Comparison of ENCODE assay signal across 8 mouse cellular contexts in genomic region chr15:8569617-8570016, GRCm38 (mm10). TPM values are rescaled to one million over a fixed set of nuclear protein-coding genes. Genes with fewer than 3 reads are reported as not detected.
DNase-seq lines count a peak whose midpoint lies in the region; ATAC-seq and TF ChIP-seq lines count a peak whose summit lies in the region.

No protein-coding gene starts in this region.

- no peaks in the 10 kb centered on the region for H3K79me3 ChIP-seq in C2C12 (ENCODE audit: low read depth)

- no peak for ATAC-seq in erythroblast, adult 5-6 weeks (replicated peaks; ENCODE audit: low FRiP score, poor library complexity, severe bottlenecking)
- peak; percentile 66 for ATAC-seq in hindbrain, embryonic 11.5 days (ENCODE audit: low FRiP score)
- ATAC-seq in liver, embryonic 11.5 days (replicated peaks; ENCODE audit: low FRiP score): peak; percentile 12; the same call in 1 of the 2 replicates
- 0 out of 2 replicates have a peak, but pooled peaks have one; percentile 31 for ATAC-seq in monocyte, adult 5-6 weeks (replicated peaks; ENCODE audit: insufficient number of reproducible peaks, low FRiP score, low TSS enrichment, poor library complexity, severe bottlenecking)

- no peaks in the 10 kb centered on the region for H3K79me2 ChIP-seq in C2C12 (ENCODE audit: control insufficient read depth, insufficient read depth)

- peak overlapping the region; percentile 58 for H3K4me3 ChIP-seq in erythroblast, embryonic 14.5 days (replicated peaks)
- H3K4me3 ChIP-seq in C2C12 (ENCODE audit: insufficient read depth, poor library complexity, severe bottlenecking): peak overlapping the region; percentile 55
- peak overlapping the region; percentile 53 for H3K4me3 ChIP-seq in hindbrain, embryonic 11.5 days (ENCODE audit: low read depth, low read length)
- H3K4me3 ChIP-seq in liver, embryonic 11.5 days (ENCODE audit: low read depth, low read length): peak overlapping the region; percentile 61

- peak overlapping the region; percentile 43 for H3K9ac ChIP-seq in hindbrain, embryonic 11.5 days (ENCODE audit: low read depth, low read length)
- no peak overlapping the region for H3K9ac ChIP-seq in liver, embryonic 11.5 days (ENCODE audit: low read depth, low read length)

- TF ChIP-seq CTCF in C2C12 (IDR thresholded peaks at IDR 0.05; ENCODE audit: control insufficient read depth, insufficient read depth, insufficient read length): no peak
- no peak for TF ChIP-seq CTCF in brain, embryonic 14.5 days (IDR thresholded peaks at IDR 0.05; ENCODE audit: borderline replicate concordance, extremely low read depth, insufficient read depth, insufficient read length)

- WGBS in hindbrain, embryonic 11.5 days: 6% methylated on average over 11 of the region's 11 CpGs
- 9% methylated on average over 11 of the region's 11 CpGs for WGBS in liver, embryonic 11.5 days

- no peaks in the 10 kb centered on the region for H3K9me3 ChIP-seq in erythroblast, embryonic 14.5 days (ENCODE audit: control insufficient read depth, low read length)
- no peaks in the 10 kb centered on the region for H3K9me3 ChIP-seq in hindbrain, embryonic 11.5 days (ENCODE audit: control insufficient read depth, low read length)
- no peaks in the 10 kb centered on the region for H3K9me3 ChIP-seq in liver, embryonic 11.5 days (ENCODE audit: control insufficient read depth, low read length)

- TF ChIP-seq POLR2A in brain, embryonic 14.5 days (IDR thresholded peaks at IDR 0.05; ENCODE audit: borderline replicate concordance, extremely low read depth, insufficient read depth, insufficient read length, poor library complexity, severe bottlenecking): no peak

- peaks cover 12% of the 10 kb centered on the region for H3K4me1 ChIP-seq in erythroblast, embryonic 14.5 days (ENCODE audit: control insufficient read depth)
- peaks cover 5% of the 10 kb centered on the region for H3K4me1 ChIP-seq in hindbrain, embryonic 11.5 days (replicated peaks; ENCODE audit: control insufficient read depth, insufficient read depth, low read length)
- H3K4me1 ChIP-seq in liver, embryonic 11.5 days (replicated peaks; ENCODE audit: control insufficient read depth, insufficient read depth, low read length): peaks cover 9% of the 10 kb centered on the region

- no peaks in the 10 kb centered on the region for H3K36me3 ChIP-seq in erythroblast, embryonic 14.5 days (ENCODE audit: control insufficient read depth)
- H3K36me3 ChIP-seq in C2C12 (ENCODE audit: control insufficient read depth, insufficient read depth): no peaks in the 10 kb centered on the region
- H3K36me3 ChIP-seq in hindbrain, embryonic 11.5 days (ENCODE audit: control insufficient read depth, insufficient read depth, low read length): no peaks in the 10 kb centered on the region
- H3K36me3 ChIP-seq in liver, embryonic 11.5 days (ENCODE audit: control insufficient read depth, insufficient read depth, low read length): no peaks in the 10 kb centered on the region

- H3ac ChIP-seq in C2C12 (ENCODE audit: control insufficient read depth, insufficient read length, low read depth): no peak overlapping the region

- peak overlapping the region; percentile 96 for H3K4me2 ChIP-seq in hindbrain, embryonic 11.5 days (replicated peaks; ENCODE audit: low read depth, low read length)
- H3K4me2 ChIP-seq in liver, embryonic 11.5 days: peak overlapping the region; percentile 94

- H3K27me3 ChIP-seq in erythroblast, embryonic 14.5 days (ENCODE audit: control insufficient read depth): peaks cover 42% of the 10 kb centered on the region
- peaks cover 13% of the 10 kb centered on the region for H3K27me3 ChIP-seq in C2C12 (ENCODE audit: control insufficient read depth, insufficient read depth, insufficient read length)
- H3K27me3 ChIP-seq in hindbrain, embryonic 11.5 days (ENCODE audit: control insufficient read depth, insufficient read depth, low read length): peaks cover 5% of the 10 kb centered on the region
- H3K27me3 ChIP-seq in liver, embryonic 11.5 days (replicated peaks; ENCODE audit: control insufficient read depth, insufficient read depth, low read length): peaks cover 7% of the 10 kb centered on the region

- peak; percentile 21 for DNase-seq in brain, embryonic 14.5 days (ENCODE audit: low read depth)
- no peak for DNase-seq in hindbrain, embryonic 11.5 days (ENCODE audit: low spot score)
- DNase-seq in liver, embryonic 11.5 days (ENCODE audit: low spot score): no peak
- DNase-seq in thymus, postnatal 4 days: peak; percentile 61

- no peak overlapping the region for H3K27ac ChIP-seq in hindbrain, embryonic 11.5 days (ENCODE audit: low read depth, low read length)
- H3K27ac ChIP-seq in liver, embryonic 11.5 days (ENCODE audit: low read depth, low read length): no peak overlapping the region

TF ChIP-seq in C2C12, 6 proteins besides CTCF, POLR2A, EP300 and RAD21:
- TF ChIP-seq FOSL1 (IDR thresholded peaks at IDR 0.05; ENCODE audit: insufficient read depth, low read length, poor library complexity, severe bottlenecking): no peak

RNA-seq across cellular contexts. Expression of gene Gm2310, which starts 49.9 kb away (rescaled TPM):
- polyA plus RNA-seq in erythroblast, embryonic 14.5 days (2012): not detected in 2 replicates
- not detected in 2 replicates for total RNA-seq in erythroblast, adult 5-6 weeks (2015; ENCODE audit: low replicate concordance)
- total RNA-seq in erythroblast, adult 5-6 weeks (2017; ENCODE audit: low replicate concordance): not detected in 2 replicates
- not detected for polyA plus RNA-seq in C2C12 (2012; fragmentation: generic; extraction: Trizol)
- polyA plus RNA-seq in brain, embryonic 14.5 days (2012; rRNA removed): not detected in 2 replicates
- not detected in 2 replicates for polyA plus RNA-seq in hindbrain, embryonic 11.5 days (2014; fragmentation: Nextera tagmentation; extraction: Ambion mirVana)
- polyA plus RNA-seq in liver, embryonic 11.5 days (2014; fragmentation: Nextera tagmentation; extraction: Ambion mirVana): not detected in 2 replicates
- not detected in 3 replicates for total RNA-seq in monocyte, adult 5-6 weeks (2017)

Comparison
In these comparisons a context has a peak if more than half of its experiments do, and no peak if none do; other contexts are left out.
1. DNase-seq: peak in brain, embryonic 14.5 days (single experiment) and thymus, postnatal 4 days (single experiment); none in hindbrain, embryonic 11.5 days (single experiment) and liver, embryonic 11.5 days (single experiment).
2. Peak in every context shown above with its lines, with median percentiles within 50 percentile points of each other: H3K4me3 ChIP-seq.